Mouse (Mus musculus): ENCODE results near the gene Trpm3. TPM values are rescaled to one million over a fixed set of nuclear protein-coding genes. Genes with fewer than 3 reads are reported as not detected.

Gene Trpm3
- polyA plus RNA-seq, 1 experiment: 0.30 TPM

DNA sequence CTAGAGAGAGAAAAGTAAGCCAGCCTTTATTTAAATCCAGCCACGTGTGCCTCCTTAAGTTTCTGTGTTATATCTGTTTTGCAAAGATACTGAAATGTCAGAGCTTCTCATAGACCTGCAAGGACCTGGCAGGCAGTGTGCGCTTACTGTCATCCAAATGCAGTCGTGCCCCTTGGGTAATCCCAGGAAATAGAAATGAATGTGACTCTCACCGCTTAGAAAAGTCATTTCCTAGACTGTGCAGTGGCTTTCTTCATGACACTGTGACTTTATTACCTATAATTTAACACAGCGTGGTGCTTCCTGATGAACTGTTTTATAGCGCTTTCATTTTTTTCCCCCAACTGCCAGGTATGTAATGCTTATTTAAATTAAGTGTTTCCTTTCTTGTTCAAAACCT is 379.7 kb downstream of the Trpm3 start:
- DNase-seq: no peak
- Histone ChIP-seq H3K27ac (ENCODE audit: control insufficient read depth, insufficient read depth, low read length) (no peak overlapping the region), H3K4me3 (ENCODE audit: control insufficient read depth, insufficient read depth, low read length) (no peak overlapping the region), H3K4me1 (replicated peaks; ENCODE audit: control insufficient read depth, insufficient read depth, low read length) (no peaks in the 10 kb centered on the region), H3K27me3 (ENCODE audit: control insufficient read depth, insufficient read depth, low read length) (no peaks in the 10 kb centered on the region), H3K36me3 (ENCODE audit: control insufficient read depth, insufficient read depth, low read length) (no peaks in the 10 kb centered on the region)
- TF ChIP-seq CTCF (IDR thresholded peaks at IDR 0.05; ENCODE audit: borderline replicate concordance, control insufficient read depth, extremely low read depth, insufficient read depth, low read length, poor library complexity) (no peak), POLR2A (IDR thresholded peaks at IDR 0.05; ENCODE audit: control insufficient read depth, extremely low read depth, insufficient read depth, low read length, poor library complexity) (no peak)
- 67% methylated on average over 6 of the region's 6 CpGs for WGBS

DNA sequence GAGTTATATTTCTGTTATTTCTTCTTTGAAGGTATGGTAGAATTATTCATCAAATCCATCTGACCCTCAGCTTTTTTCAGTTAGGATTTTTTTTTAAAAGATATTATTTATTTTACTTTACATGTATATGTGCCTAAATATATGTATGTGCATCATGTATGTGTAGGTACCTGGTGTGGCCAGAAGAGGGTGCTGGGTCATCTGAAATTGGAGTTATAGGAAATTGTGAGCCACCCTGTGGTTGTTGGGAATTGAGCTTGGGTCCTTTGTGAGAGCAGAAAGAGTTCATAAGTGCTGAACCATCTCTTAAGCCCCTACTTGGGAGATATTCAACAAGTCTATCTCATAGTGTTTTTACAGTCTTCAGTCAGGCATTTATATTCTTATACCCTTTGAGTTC is 389.1 kb downstream of the Trpm3 start:
- H3K27ac ChIP-seq (ENCODE audit: control insufficient read depth, insufficient read depth, low read length): no peak overlapping the region
- no peak overlapping the region for H3K4me3 ChIP-seq (ENCODE audit: control insufficient read depth, insufficient read depth, low read length)
- no peak for DNase-seq
- no peak for TF ChIP-seq CTCF (IDR thresholded peaks at IDR 0.05; ENCODE audit: borderline replicate concordance, control insufficient read depth, extremely low read depth, insufficient read depth, low read length, poor library complexity)
- TF ChIP-seq POLR2A (IDR thresholded peaks at IDR 0.05; ENCODE audit: control insufficient read depth, extremely low read depth, insufficient read depth, low read length, poor library complexity): no peak
- no peaks in the 10 kb centered on the region for H3K36me3 ChIP-seq (ENCODE audit: control insufficient read depth, insufficient read depth, low read length)
- H3K27me3 ChIP-seq (ENCODE audit: control insufficient read depth, insufficient read depth, low read length): no peaks in the 10 kb centered on the region
- no peaks in the 10 kb centered on the region for H3K4me1 ChIP-seq (replicated peaks; ENCODE audit: control insufficient read depth, insufficient read depth, low read length)

DNA sequence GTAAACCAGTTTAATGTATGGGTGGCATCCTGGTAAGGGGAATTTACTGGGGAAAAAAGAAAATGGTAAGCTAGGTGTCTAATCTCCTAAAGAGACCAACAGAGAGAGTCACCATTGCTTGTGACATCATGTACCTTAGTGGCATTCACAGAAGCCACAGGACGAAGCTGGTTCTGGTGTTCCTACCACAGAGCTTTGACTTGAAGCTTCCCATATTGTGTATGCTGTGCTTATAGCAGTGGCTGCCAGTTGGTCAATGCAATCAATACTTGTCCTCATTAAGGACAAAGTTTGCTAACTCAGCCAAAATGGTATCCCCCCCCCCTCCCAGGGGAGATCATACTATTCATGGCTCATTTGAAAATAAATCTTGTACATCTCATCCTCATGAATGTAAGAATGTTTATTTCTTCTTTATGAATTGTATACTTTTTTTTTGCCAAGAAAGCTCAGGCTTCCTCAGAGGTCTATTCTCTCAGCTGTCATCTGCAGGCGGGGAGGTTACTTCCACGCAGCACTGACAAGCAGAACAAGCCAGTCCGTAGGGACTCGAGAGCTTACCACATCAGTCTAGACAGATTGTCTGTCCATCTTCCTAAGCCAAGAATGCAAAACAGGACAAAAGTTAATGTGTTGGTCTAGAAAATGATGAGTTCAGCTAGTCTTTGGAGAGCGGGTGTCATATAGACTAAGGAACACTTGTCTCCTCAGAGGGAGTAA is 404.3 kb downstream of the Trpm3 start:
- Histone ChIP-seq H3K36me3 (ENCODE audit: control insufficient read depth, insufficient read depth, low read length) (no peaks in the 10 kb centered on the region), H3K4me3 (ENCODE audit: control insufficient read depth, insufficient read depth, low read length) (no peak overlapping the region), H3K27ac (ENCODE audit: control insufficient read depth, insufficient read depth, low read length) (no peak overlapping the region), H3K27me3 (ENCODE audit: control insufficient read depth, insufficient read depth, low read length) (no peaks in the 10 kb centered on the region), H3K4me1 (replicated peaks; ENCODE audit: control insufficient read depth, insufficient read depth, low read length) (no peaks in the 10 kb centered on the region)
- 86% methylated on average over 6 of the region's 6 CpGs for WGBS
- TF ChIP-seq POLR2A (IDR thresholded peaks at IDR 0.05; ENCODE audit: control insufficient read depth, extremely low read depth, insufficient read depth, low read length, poor library complexity) (no peak), CTCF (IDR thresholded peaks at IDR 0.05; ENCODE audit: borderline replicate concordance, control insufficient read depth, extremely low read depth, insufficient read depth, low read length, poor library complexity) (no peak)
- no peak for DNase-seq

DNA sequence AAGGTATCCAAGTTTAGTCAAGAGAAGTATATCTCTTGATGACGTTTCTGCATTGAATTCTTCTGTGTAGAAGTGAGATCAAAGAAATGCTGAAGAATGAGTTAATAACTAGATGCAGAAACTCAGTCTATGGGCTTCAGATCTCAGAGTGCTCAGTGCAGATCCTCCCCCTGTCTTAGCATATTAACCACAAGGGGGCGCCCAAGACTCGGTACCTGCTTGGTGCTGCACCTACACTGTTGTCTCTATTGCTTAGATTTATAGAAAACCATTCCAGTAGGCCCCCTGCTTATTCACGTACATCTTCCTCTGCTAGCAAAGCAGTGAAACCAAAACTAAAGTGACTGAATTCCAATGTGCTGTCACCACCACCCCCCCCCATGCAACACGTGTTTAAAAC is 413.3 kb downstream of the Trpm3 start:
- WGBS: 20% methylated on average over 5 of the region's 5 CpGs
- Histone ChIP-seq H3K4me1 (replicated peaks; ENCODE audit: control insufficient read depth, insufficient read depth, low read length) (no peaks in the 10 kb centered on the region), H3K27ac (ENCODE audit: control insufficient read depth, insufficient read depth, low read length) (no peak overlapping the region), H3K36me3 (ENCODE audit: control insufficient read depth, insufficient read depth, low read length) (no peaks in the 10 kb centered on the region), H3K4me3 (ENCODE audit: control insufficient read depth, insufficient read depth, low read length) (no peak overlapping the region), H3K27me3 (ENCODE audit: control insufficient read depth, insufficient read depth, low read length) (no peaks in the 10 kb centered on the region)
- TF ChIP-seq POLR2A (IDR thresholded peaks at IDR 0.05; ENCODE audit: control insufficient read depth, extremely low read depth, insufficient read depth, low read length, poor library complexity): no peak
- TF ChIP-seq CTCF (IDR thresholded peaks at IDR 0.05; ENCODE audit: borderline replicate concordance, control insufficient read depth, extremely low read depth, insufficient read depth, low read length, poor library complexity): no peak
- DNase-seq: peak; percentile 21

DNA sequence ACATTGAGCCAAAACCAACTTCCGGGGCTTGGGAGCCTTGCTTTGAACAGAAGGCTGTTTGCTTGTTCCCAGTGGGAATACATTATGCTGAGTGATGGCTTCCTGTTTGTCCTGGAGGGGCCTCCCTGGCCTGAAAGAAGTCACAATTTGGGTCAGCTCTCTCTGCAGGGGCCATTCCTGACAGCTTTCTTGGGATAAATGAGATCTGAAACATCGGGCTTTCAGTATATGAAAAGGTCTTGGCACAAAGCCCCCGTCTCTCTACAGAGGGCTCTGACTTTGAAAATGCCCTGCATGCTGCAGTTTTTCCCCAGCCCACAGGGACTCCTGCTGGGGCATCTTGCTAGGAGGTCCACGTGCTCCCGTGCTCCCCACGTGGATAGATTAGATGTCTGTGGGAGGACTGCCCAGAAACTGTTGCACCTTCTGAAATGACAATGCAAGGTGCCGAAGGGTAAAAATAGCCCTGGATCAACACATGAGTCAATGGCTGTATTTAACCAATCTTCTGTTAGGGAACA is 415.6 kb downstream of the Trpm3 start:
- Histone ChIP-seq H3K4me3 (ENCODE audit: control insufficient read depth, insufficient read depth, low read length) (no peak overlapping the region), H3K4me1 (replicated peaks; ENCODE audit: control insufficient read depth, insufficient read depth, low read length) (no peaks in the 10 kb centered on the region), H3K27me3 (ENCODE audit: control insufficient read depth, insufficient read depth, low read length) (no peaks in the 10 kb centered on the region), H3K36me3 (ENCODE audit: control insufficient read depth, insufficient read depth, low read length) (no peaks in the 10 kb centered on the region), H3K27ac (ENCODE audit: control insufficient read depth, insufficient read depth, low read length) (no peak overlapping the region)
- WGBS: 42% methylated on average over 7 of the region's 7 CpGs
- DNase-seq: no peak
- TF ChIP-seq POLR2A (IDR thresholded peaks at IDR 0.05; ENCODE audit: control insufficient read depth, extremely low read depth, insufficient read depth, low read length, poor library complexity) (no peak), CTCF (IDR thresholded peaks at IDR 0.05; ENCODE audit: borderline replicate concordance, control insufficient read depth, extremely low read depth, insufficient read depth, low read length, poor library complexity) (no peak)

DNA sequence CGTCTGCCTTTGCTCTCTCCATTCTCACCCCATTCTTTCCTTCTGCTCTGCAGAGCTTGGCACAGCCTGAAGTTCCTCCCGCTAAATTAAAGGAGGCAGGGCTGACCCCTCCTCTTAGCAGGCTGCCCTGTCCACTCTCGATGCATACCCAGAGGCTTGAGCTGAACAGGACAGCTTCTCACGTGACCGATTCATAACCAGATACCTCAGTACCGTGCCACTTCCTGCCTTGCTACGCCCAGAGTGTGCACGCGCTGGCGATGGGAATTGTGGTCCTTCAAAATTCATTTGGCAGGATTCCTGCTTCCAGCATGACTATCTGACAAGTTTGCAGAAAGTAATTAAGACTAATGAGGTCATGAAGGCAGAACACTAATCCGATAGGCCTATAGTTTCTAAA is 433.6 kb downstream of the Trpm3 start:
- no peak for DNase-seq
- Histone ChIP-seq H3K36me3 (ENCODE audit: control insufficient read depth, insufficient read depth, low read length) (no peaks in the 10 kb centered on the region), H3K27ac (ENCODE audit: control insufficient read depth, insufficient read depth, low read length) (no peak overlapping the region), H3K4me1 (replicated peaks; ENCODE audit: control insufficient read depth, insufficient read depth, low read length) (no peaks in the 10 kb centered on the region), H3K4me3 (ENCODE audit: control insufficient read depth, insufficient read depth, low read length) (no peak overlapping the region), H3K27me3 (ENCODE audit: control insufficient read depth, insufficient read depth, low read length) (no peaks in the 10 kb centered on the region)
- WGBS: 85% methylated on average over 11 of the region's 11 CpGs
- TF ChIP-seq CTCF (IDR thresholded peaks at IDR 0.05; ENCODE audit: borderline replicate concordance, control insufficient read depth, extremely low read depth, insufficient read depth, low read length, poor library complexity) (no peak), POLR2A (IDR thresholded peaks at IDR 0.05; ENCODE audit: control insufficient read depth, extremely low read depth, insufficient read depth, low read length, poor library complexity) (no peak)
